Mouse (Mus musculus) right cerebral cortex, postnatal 10 days (tissue): Measurements from ENCODE around the gene Prkaa1.
A peak's percentile ranks its signal among the peaks of the same experiment; 100 is the strongest.

ENCODE experiments used
- DNase-seq, 2 experiments: peaks; one replicate each; pipeline ENCODE4 v3.0.0; 2021; ENCODE audit warnings: low spot score in 2 of 2

The Prkaa1 gene

DNA sequence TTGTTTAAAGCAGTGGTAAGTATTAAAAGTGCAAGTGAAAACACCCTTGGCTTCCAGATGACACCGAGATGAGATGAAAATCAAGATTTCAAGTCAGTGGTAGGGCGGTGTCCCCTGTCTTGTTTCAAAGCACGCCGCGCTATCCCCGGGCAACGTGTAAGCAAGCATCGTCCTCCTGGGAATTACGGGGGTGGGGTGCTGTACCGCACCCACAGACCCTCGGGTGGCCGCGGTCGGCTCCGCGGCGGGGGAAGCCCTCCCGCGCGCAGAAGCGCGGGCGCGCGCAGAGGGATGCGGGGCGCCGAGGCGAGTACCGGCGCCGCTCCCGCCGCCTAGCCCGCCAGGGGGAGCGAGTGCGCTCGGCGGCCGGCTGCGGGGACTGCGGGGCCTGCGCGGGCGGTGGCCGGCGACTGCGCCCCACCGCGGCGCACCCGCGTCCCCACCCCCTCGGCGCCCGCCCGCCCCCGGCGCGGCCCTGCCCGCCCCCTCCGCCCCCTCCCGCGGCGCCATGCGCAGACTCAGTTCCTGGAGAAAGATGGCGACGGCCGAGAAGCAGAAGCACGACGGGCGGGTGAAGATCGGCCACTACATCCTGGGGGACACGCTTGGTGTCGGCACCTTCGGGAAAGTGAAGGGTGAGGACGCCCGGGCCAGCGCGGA is at the start of gene Prkaa1:
Gene Prkaa1, plus strand, starts transcription at position 501 of the 660 bp plus-strand sequence.
- DNase-seq = no peak

DNA sequence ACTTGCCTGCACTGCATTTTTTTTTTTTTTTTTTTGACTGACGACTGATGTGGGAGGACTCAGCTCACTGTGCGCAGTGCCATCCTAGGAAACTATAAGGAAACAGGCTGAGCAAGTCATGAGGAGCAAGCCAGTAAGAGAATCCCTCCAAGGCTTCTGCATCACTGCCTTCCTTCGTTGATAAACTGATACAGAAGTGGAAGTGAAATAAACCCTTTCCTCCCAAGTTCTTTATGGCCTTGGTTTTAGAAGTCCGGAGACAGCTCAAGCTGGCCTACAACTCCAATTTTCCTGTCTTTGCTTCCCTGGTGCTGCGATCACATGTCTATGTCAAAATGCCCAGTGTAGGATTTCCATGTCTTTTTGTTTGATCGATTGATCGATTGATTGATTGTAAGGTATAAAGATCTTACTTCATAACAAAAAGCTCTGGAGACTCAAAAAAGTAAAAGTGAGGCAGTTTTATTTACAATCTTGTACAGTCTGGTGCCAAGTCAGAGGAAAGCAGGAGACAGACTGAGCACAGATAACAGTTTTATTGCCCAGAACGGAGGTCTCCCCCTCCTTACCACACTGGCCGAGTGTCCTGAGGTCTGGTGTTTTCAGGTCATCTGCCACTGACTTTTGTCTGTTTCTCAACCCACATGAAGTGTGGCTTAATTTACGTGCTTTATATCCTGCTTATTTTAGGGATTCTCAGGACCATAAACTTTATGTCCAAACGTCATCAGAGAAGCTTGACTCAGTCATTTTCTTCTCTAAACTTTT is 47.9 kb upstream of the Prkaa1 start:
- no peak for DNase-seq

DNA sequence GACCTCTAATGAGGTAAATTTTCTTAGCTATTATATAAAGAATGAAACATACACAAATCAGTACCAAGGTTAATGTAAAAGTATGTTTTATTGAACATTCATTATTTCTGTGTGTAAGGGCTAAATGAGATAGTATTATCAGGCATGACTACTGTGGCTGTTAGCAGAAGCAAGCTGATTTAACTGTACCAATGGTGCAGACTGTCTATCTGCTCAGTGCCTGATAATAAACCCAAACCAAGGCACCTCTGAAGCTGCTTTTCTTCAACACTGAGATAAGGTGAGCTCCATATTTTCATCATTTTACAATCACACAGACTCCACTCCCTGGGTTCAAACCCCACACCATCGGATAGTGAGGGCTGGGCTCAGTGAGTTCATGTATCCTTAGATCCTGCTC is 46.3 kb upstream of the Prkaa1 start:
- DNase-seq = no peak

DNA sequence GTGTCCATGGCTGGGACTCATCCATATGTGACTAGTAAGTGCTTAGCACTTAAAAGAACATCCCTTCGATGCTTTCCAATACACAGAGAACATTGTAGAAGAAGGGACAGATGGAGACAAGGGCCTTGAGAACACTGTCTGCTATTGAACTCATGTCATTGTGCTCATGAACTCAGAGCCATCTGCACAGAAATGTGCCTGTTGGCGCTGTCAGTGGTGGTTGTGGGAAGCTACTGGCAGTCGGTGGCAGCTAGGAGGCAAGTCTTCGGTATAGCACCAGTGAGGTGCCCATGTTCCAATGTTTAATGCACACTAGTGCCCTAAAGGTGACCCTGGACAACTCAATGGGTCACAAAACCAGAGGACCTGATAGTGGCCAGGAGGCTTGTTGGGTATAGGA is 41.3 kb upstream of the Prkaa1 start:
- DNase-seq = no peak

DNA sequence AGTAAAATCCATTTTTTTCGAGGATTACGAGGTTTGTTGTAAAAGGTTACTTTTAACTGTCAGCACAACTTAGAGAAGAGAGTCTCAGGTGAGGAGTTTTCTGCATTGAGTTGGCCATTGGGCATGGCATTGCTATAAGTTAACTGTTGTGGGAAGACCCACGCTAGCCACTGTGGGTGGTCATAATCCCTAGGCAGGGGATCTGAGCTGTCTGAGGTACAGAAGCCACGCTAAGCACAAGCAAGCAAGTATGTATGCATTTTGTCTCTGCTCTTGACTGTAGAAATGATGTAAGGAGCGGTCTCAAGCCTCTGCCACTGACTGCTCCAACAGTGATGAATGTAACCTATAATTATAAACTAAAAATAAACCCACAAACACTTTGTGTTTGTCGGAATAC is 37.8 kb upstream of the Prkaa1 start:
- DNase-seq = peak in 1 of 2 experiments; percentile 16

DNA sequence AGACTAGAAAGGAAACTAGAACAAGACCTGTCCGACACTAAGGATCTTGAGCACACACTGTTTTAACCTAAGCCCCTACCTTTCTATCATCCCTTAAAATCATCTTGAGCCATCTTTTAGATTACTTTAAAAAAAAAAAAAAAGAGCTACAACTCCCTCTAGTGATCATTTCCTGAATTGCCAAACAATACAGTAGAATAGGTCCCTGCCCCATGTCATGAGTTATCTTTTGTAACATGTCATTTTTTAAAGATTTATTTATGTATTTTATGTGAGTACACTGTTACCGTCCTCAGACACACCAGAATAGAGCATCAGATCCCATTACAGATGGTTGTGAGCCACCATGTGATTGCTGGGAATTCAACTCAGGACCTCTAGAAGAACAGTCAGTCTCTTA is 37.4 kb upstream of the Prkaa1 start:
- DNase-seq = no peak

DNA sequence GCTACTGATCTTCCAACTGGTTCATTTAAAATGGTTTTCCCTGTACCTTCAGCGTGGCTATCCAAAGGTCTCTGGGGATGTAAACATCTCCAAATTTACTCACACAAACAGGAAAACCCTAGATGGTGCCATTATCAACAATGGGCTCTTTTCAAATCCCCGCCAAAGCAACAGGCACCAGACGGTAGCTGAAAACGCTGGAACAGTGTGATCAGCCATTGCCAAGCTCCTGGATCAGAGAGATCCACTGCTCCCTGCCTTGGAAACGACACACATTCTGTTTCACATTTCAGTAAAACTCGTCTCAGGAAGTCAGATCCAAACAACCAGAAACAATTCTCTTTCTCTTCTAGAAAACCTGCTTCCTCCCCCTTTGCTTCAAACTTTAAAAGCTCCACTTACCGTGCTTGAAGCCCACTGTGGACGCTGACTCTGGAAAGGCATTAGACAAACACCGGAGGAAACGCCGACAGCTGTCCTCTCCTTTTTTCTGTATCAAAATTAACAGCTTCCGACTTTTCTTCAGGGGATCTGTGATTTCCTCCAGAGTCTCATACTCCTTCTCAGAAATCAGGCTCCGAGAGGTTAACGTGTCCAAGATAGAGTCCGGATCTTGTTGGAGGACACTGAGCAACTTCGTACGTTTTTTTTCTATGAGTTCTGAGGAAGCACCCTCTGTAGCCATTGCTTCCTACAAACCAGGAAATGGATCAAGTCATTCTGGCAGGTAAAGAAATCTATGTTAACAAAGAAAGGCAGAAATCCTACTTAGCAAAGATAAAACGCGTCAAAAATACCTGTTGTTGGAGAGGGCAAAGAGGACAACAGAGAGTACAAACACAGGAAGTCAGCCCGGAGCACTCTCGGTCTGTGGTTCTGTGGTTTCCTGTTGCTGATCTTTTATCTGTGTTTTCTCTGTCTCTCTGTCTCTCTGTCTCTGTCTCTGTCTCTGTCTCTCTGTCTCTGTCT is 35.7 kb upstream of the Prkaa1 start, which contains the start of gene Card6:
Gene Card6, minus strand, starts transcription at position 854 of the 969 bp plus-strand sequence.
- no peak for DNase-seq

DNA sequence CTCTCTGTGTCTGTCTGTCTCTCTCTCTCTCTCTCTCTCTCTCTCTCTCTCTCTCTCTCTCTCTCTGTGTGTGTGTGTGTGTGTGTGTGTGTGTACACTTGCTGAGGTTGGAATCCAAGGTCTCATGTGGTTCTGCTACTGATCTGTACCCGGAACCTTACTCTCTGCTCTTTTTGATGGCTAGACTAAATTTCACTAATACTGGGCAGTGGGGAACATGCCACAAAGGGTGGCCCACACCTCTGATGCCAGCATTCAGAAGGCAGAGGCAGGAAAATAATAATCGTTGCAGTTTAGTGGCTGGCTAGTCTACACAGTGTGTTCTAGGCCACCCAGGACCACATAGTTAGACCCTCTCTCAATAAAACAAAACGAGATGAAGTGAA is 35.0 kb upstream of the Prkaa1 start:
- no peak for DNase-seq

DNA sequence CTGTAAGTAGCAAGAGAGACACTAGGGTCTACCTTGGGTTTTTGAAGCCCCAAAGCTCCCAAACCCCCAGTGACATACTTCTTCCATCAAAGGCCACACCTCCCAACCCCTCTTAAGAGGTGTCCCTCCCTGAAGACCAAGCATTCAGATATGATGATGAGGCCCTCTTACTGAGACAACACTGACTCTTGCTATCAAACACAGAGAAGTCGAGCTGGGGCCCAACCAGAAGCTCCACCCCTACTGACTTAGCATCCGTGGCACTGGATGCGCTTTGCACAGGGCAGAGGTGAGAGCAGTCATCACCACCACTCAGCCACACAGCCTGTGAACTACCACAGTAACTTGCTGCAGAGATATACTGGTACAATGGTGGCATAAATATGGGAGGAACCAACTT is 31.0 kb upstream of the Prkaa1 start:
- DNase-seq = no peak

DNA sequence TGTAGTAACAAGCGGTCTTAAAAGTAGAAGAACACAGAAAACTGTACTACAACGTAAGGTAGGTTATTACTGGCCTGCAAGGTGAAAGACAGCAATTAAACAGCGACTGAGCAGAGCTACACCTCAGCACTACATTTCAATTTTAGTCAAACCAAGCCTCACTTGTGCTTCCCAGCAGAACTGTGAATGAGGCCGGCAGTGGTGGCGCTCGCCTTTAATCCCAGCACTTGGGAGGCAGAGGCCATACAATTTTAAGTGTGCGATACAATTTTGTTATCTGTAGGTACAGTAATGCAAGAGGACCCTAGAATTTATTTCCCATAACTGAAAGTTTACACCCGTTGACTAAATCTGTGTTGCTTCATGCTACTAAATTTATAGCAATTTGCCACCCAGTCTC is 28.5 kb upstream of the Prkaa1 start:
- DNase-seq = no peak

DNA sequence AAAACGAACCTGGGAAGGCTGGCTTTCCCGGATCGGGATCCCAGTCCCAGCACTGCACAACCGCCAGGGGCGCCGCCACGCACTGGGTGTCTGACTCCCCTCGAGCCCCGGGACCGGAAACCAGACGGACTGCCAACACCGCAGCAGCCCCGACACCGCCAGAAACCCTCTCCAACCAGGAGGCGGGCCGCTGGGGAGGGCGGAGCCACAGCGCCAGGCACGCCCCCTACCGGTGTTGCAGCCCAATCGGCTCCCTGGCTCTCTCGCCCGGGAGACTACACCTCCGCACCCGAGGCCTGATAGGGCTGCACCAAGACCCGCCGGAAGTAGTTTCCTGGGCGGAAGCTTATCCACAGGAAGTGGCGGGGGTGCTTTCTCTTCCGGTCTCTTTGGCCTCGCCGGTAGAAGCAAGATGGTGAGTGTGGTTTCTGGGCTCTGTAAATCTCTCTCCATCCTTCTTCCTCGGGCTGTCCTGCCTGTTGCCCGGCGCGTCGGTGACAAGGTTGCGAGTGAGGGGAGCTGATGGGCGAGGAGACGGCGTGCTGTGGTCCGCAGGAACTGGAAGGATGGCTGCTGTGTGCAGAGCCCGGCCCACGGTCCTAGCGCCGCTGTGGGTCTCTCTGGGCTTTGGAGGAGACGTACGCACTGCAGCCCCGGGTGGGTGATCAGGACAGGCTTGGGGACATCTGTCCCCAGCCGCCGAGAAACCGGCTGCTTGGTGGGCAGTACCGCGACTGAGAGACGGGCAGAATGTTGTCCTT is 27.2 kb upstream of the Prkaa1 start, which contains the start of gene Rpl37:
Gene Rpl37, plus strand, starts transcription at position 376 of the 761 bp plus-strand sequence.
- DNase-seq = peak; percentile 99

DNA sequence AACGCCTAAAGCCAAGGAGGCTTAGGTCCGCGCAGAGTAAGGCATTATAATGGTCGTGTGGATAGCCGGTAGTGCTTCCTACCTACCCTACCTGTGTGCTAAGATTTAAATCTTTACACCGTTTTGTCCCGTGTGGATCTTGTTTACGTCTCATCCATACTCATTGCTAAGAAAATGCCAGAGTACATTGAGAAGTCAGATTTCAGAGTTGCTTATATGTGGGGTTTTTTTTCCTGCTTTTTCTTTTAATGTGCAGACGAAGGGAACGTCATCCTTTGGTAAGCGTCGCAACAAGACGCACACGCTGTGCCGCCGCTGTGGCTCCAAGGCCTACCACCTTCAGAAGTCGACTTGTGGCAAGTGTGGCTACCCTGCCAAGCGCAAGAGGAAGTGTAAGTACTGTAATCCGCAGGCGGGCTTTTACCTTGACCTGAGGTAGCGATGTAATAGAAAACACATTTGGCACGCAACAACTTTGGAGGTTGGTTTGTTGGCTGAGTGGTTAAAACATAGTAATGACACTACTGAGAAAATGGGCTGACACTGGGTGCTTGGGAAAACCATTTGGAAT is 26.5 kb upstream of the Prkaa1 start:
- peak in 1 of 2 experiments; percentile 34 for DNase-seq

DNA sequence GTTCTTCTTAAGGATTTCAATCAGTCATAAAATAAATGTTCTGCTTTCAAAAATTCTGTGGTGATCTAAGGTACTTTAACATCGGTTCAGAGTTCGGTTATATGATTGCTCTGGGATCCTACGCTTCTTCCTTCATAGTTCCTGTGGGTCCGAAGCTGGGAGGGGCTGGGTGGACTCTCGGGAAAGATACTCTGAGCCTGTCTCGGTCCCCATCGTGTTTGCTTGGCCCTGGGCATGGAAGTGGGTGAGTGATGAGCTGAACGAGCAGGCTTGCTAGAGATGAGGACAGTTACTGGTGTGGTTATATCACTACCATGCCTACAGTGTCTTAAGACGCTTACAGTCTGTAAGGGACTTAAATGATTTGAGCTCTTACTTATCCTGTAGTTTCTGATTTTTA is 25.0 kb upstream of the Prkaa1 start:
- DNase-seq = no peak

DNA sequence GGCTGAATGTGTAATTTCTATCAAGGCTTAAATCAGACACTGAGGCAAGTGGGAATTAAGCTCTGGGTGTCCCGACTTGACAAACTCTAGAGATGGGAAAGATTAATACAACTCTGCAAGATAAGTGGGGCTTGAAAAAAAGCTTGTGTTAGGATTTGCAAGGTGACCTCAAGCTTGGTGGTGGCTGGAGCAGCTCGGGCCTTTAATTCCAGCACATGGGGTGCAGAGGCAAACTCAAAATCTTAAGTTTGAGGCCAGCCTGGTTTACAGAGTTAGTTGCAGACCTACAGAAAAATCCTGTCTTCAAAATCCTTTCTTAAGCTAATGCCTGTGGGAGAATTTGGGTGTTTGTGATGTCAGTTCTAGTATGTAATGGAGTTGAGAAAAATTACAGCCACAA is 24.5 kb upstream of the Prkaa1 start:
- DNase-seq = no peak

DNA sequence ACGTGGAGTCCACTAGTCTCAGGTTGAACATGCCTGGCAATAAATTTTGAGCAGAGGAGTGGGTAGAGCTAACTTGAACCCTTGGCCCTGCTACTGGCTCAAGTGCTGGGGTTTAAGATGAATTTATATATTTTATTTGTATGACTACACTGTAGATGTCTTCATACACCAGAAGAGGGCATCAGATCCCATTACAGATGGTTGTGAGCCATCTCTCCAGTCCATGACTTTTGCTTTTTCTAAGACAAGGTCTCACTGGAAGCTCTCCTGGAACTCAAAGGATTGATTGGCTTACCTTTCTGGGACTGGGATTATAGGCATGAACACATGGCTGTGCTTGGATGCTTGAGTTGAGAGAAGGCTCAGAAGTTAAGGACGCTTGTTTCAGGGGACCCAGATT is 24.0 kb upstream of the Prkaa1 start:
- no peak for DNase-seq

DNA sequence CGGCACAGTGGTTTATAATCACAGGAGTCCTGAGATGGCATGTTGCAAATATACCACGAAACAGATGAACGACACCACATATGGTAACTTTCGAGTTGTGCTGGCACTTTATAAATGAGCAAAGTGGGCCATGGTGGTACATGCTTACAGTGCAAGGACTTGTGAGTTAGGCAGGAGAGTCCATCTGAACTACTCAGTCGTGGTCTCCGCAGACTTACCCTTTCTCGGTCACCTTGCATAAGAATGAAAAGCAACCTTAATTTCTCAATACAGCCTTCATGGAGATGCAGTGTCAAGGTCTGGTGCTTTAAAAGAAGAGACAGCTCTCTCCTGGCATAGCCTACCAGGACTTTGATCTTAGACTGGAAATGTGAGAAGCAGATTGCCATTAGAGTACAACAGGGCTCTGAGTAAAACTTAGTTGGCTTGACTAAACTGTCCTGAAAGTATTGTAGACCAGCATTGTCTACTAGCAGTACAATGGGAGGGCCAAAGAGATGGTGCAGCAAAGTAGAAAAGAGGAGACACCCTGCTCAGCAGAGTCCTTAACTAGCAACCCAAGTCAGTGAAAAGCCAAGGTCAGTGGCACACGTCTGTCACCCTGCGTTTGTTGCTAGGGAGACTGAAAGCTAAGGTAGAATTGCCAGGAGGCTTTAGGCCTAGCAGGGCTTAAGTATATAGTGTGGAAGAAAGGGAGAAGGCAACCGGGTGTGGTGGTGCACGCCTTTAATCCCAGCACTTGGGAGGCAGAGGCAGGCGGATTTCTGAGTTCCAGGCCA is 21.9 kb upstream of the Prkaa1 start:
- no peak for DNase-seq

DNA sequence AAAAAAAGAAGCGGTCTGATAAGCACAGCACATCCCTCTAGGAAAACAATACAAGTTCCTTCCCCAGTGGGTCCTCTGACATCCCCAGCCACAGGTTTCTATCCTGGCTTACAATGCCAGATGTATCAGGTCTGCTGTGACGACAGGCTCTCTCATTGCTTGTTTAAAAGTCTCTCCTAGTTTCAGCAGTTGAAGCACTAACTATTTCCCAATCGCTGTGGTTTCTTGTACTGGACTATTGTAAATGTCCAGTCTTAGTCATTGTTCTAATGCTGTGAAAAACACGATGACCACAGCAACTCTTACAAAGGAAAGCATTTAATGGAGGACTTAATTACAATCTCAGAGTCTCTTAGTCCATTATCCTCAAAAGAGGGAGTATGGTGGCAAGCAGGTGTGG is 17.2 kb upstream of the Prkaa1 start:
- no peak for DNase-seq

DNA sequence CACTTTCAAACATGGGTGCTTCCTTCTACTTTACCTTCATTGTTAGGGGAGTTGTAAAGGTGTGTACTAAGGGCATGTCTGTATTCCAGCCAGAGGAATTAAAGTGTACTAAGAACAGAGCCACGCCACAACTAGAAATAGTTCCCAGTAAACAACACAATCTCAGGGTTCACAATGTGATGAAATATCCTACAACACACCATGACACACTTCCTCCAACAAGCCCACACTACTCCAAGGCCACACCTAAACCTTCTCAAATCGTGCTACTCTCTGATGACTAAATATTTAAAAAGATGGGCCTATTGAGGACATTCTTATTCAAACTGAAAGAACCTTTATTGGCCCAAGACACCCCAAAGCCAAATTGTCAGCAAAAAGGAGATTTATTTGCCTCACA is 16.2 kb upstream of the Prkaa1 start:
- DNase-seq = no peak

DNA sequence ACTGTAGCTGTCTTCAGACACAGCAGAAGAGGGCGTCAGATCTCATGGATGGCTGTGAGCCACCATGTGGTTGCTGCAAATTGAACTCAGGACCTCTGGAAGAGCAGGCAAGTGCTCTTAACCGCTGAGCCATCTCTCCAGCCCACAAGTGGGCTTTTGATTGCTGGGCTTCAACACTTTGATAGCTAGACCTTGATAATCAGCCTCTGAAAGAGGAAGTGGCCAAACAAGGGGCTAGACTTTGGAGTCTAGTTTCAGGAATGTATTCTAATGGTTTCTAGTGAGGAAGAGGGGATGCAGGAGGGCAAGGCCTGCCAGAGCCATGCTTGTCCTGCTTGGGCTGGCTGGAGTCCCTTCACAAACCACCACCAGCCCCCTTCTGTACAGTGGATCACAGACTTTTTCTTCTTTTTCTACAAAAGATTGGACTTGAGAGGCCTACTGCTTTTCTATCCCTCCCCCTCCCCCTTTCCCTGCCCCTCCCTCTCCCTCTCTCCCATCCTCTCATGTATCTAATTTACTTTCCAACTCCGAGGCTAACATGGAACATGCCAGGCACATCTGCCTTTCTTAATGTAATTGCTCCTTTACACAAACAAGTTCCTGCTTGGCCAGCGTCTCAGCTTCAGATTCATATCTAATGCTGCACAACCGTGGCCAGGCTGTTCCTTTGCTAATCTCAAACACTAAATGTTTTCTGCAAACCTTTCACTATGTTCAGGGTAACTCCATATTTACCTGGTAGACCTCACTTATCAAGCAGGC is 15.3 kb upstream of the Prkaa1 start:
- no peak for DNase-seq
